Mouse (Mus musculus): Measurements from ENCODE around the gene Slc25a20. TPM values are rescaled to one million over a fixed set of nuclear protein-coding genes. Genes with fewer than 3 reads are reported as not detected.
A peak's percentile ranks its signal among the peaks of the same experiment; 100 is the strongest.

The Slc25a20 gene
- polyA plus RNA-seq, 1 experiment = 27.7 TPM

- peak overlapping the region; percentile 86 for H3K4me2 ChIP-seq (ENCODE audit: low read depth)
- H3K79me2 ChIP-seq (ENCODE audit: control insufficient read depth, insufficient read depth) = no peaks in the 10 kb centered on the region
- peak overlapping the region; percentile 38 for H3K4me3 ChIP-seq
- no peaks in the 10 kb centered on the region for H3K27me3 ChIP-seq (ENCODE audit: control insufficient read depth, insufficient read depth, insufficient read length)
- H3K36me3 ChIP-seq (ENCODE audit: control insufficient read depth, insufficient read depth) = no peaks in the 10 kb centered on the region
- TF ChIP-seq TCF12 (IDR thresholded peaks at IDR 0.05; ENCODE audit: insufficient read depth, poor library complexity, severe bottlenecking) (no peak), MYOG (IDR thresholded peaks at IDR 0.05; ENCODE audit: control insufficient read depth in 1 of 3, insufficient read depth in 1 of 3, insufficient read length in 2 of 3, low read depth in 2 of 3) (no peak), CEBPB (IDR thresholded peaks at IDR 0.05; ENCODE audit: insufficient read depth, poor library complexity, severe bottlenecking) (no peak), POLR2AphosphoS2 (IDR thresholded peaks at IDR 0.05; ENCODE audit: insufficient read length, low read depth) (no peak), POLR2A (IDR thresholded peaks at IDR 0.05; ENCODE audit: insufficient read length, low read depth) (no peak), MYOD1 (IDR thresholded peaks at IDR 0.05; ENCODE audit: control insufficient read depth in 1 of 3, insufficient read length in 2 of 3, low read depth in 2 of 3) (no peak), REST (IDR thresholded peaks at IDR 0.05; ENCODE audit: insufficient read depth, insufficient read length) (no peak), E2F4 (IDR thresholded peaks at IDR 0.05; ENCODE audit: insufficient read depth) (no peak), TCF3 (IDR thresholded peaks at IDR 0.05; ENCODE audit: insufficient read length, low read depth) (no peak), SRF (IDR thresholded peaks at IDR 0.05; ENCODE audit: control insufficient read depth, insufficient read length, low read depth) (no peak), USF1 (IDR thresholded peaks at IDR 0.05; ENCODE audit: low read depth) (no peak), MAX (IDR thresholded peaks at IDR 0.05; ENCODE audit: low read depth) (no peak)
- no peak overlapping the region for H3ac ChIP-seq (ENCODE audit: control insufficient read depth, insufficient read length)
These were observed 772 bp downstream of the Slc25a20 start for GRCm38 (mm10) chr9:108662660-108663059.

GRCm38 (mm10) chr9:108669875-108670274, 8.0 kb downstream of the Slc25a20 start:
- Histone ChIP-seq H3K4me3 (no peak overlapping the region), H3K27me3 (ENCODE audit: control insufficient read depth, insufficient read depth, insufficient read length) (no peaks in the 10 kb centered on the region), H3K36me3 (ENCODE audit: control insufficient read depth, insufficient read depth) (no peaks in the 10 kb centered on the region), H3ac (ENCODE audit: control insufficient read depth, insufficient read length) (no peak overlapping the region), H3K79me2 (ENCODE audit: control insufficient read depth, insufficient read depth) (no peaks in the 10 kb centered on the region), H3K4me2 (ENCODE audit: low read depth) (no peak overlapping the region)
- TF ChIP-seq REST (IDR thresholded peaks at IDR 0.05; ENCODE audit: insufficient read depth, insufficient read length) (no peak), MAX (IDR thresholded peaks at IDR 0.05; ENCODE audit: low read depth) (no peak), POLR2AphosphoS2 (IDR thresholded peaks at IDR 0.05; ENCODE audit: insufficient read length, low read depth) (no peak), POLR2A (IDR thresholded peaks at IDR 0.05; ENCODE audit: insufficient read length, low read depth) (no peak), TCF12 (IDR thresholded peaks at IDR 0.05; ENCODE audit: insufficient read depth, poor library complexity, severe bottlenecking) (no peak), TCF3 (IDR thresholded peaks at IDR 0.05; ENCODE audit: insufficient read length, low read depth) (no peak), E2F4 (IDR thresholded peaks at IDR 0.05; ENCODE audit: insufficient read depth) (no peak), MYOG (IDR thresholded peaks at IDR 0.05; ENCODE audit: control insufficient read depth in 1 of 3, insufficient read depth in 1 of 3, insufficient read length in 2 of 3, low read depth in 2 of 3) (no peak), CEBPB (IDR thresholded peaks at IDR 0.05; ENCODE audit: insufficient read depth, poor library complexity, severe bottlenecking) (no peak), MYOD1 (IDR thresholded peaks at IDR 0.05; ENCODE audit: control insufficient read depth in 1 of 3, insufficient read length in 2 of 3, low read depth in 2 of 3) (no peak)

- no peak for TF ChIP-seq TCF3 (IDR thresholded peaks at IDR 0.05; ENCODE audit: insufficient read length, low read depth)
- TF ChIP-seq MYOD1 (IDR thresholded peaks at IDR 0.05; ENCODE audit: control insufficient read depth in 1 of 3, insufficient read length in 2 of 3, low read depth in 2 of 3) = no peak
- TF ChIP-seq REST (IDR thresholded peaks at IDR 0.05; ENCODE audit: insufficient read depth, insufficient read length) = no peak
- no peak for TF ChIP-seq POLR2A (IDR thresholded peaks at IDR 0.05; ENCODE audit: insufficient read length, low read depth)
- TF ChIP-seq MAX (IDR thresholded peaks at IDR 0.05; ENCODE audit: low read depth) = no peak
- no peak for TF ChIP-seq TCF12 (IDR thresholded peaks at IDR 0.05; ENCODE audit: insufficient read depth, poor library complexity, severe bottlenecking)
- TF ChIP-seq MYOG (IDR thresholded peaks at IDR 0.05; ENCODE audit: control insufficient read depth in 1 of 3, insufficient read depth in 1 of 3, insufficient read length in 2 of 3, low read depth in 2 of 3) = no peak
- no peak for TF ChIP-seq USF1 (IDR thresholded peaks at IDR 0.05; ENCODE audit: low read depth)
- TF ChIP-seq CEBPB (IDR thresholded peaks at IDR 0.05; ENCODE audit: insufficient read depth, poor library complexity, severe bottlenecking) = no peak
- TF ChIP-seq E2F4 (IDR thresholded peaks at IDR 0.05; ENCODE audit: insufficient read depth) = no peak
- TF ChIP-seq SRF (IDR thresholded peaks at IDR 0.05; ENCODE audit: control insufficient read depth, insufficient read length, low read depth) = no peak
- TF ChIP-seq POLR2AphosphoS2 (IDR thresholded peaks at IDR 0.05; ENCODE audit: insufficient read length, low read depth) = no peak
- H3ac ChIP-seq (ENCODE audit: control insufficient read depth, insufficient read length) = no peak overlapping the region
- H3K4me2 ChIP-seq (ENCODE audit: low read depth) = no peak overlapping the region
- H3K79me2 ChIP-seq (ENCODE audit: control insufficient read depth, insufficient read depth) = no peaks in the 10 kb centered on the region
- H3K36me3 ChIP-seq (ENCODE audit: control insufficient read depth, insufficient read depth) = no peaks in the 10 kb centered on the region
- H3K27me3 ChIP-seq (ENCODE audit: control insufficient read depth, insufficient read depth, insufficient read length) = no peaks in the 10 kb centered on the region
- H3K4me3 ChIP-seq = no peak overlapping the region
These were observed 11.3 kb downstream of the Slc25a20 start for GRCm38 (mm10) chr9:108673151-108673550.

- Histone ChIP-seq H3K4me3 (no peak overlapping the region), H3K27me3 (ENCODE audit: control insufficient read depth, insufficient read depth, insufficient read length) (no peaks in the 10 kb centered on the region), H3K4me2 (ENCODE audit: low read depth) (no peak overlapping the region), H3K36me3 (ENCODE audit: control insufficient read depth, insufficient read depth) (no peaks in the 10 kb centered on the region), H3ac (ENCODE audit: control insufficient read depth, insufficient read length) (no peak overlapping the region), H3K79me2 (ENCODE audit: control insufficient read depth, insufficient read depth) (no peaks in the 10 kb centered on the region)
- no peak for TF ChIP-seq REST (IDR thresholded peaks at IDR 0.05; ENCODE audit: insufficient read depth, insufficient read length)
- TF ChIP-seq MAX (IDR thresholded peaks at IDR 0.05; ENCODE audit: low read depth) = no peak
- TF ChIP-seq USF1 (IDR thresholded peaks at IDR 0.05; ENCODE audit: low read depth) = no peak
- no peak for TF ChIP-seq TCF12 (IDR thresholded peaks at IDR 0.05; ENCODE audit: insufficient read depth, poor library complexity, severe bottlenecking)
- TF ChIP-seq POLR2AphosphoS2 (IDR thresholded peaks at IDR 0.05; ENCODE audit: insufficient read length, low read depth) = no peak
- no peak for TF ChIP-seq POLR2A (IDR thresholded peaks at IDR 0.05; ENCODE audit: insufficient read length, low read depth)
- no peak for TF ChIP-seq MYOD1 (IDR thresholded peaks at IDR 0.05; ENCODE audit: control insufficient read depth in 1 of 3, insufficient read length in 2 of 3, low read depth in 2 of 3)
- no peak for TF ChIP-seq MYOG (IDR thresholded peaks at IDR 0.05; ENCODE audit: control insufficient read depth in 1 of 3, insufficient read depth in 1 of 3, insufficient read length in 2 of 3, low read depth in 2 of 3)
- TF ChIP-seq TCF3 (IDR thresholded peaks at IDR 0.05; ENCODE audit: insufficient read length, low read depth) = no peak
- TF ChIP-seq E2F4 (IDR thresholded peaks at IDR 0.05; ENCODE audit: insufficient read depth) = no peak
- TF ChIP-seq CEBPB (IDR thresholded peaks at IDR 0.05; ENCODE audit: insufficient read depth, poor library complexity, severe bottlenecking) = no peak
- no peak for TF ChIP-seq SRF (IDR thresholded peaks at IDR 0.05; ENCODE audit: control insufficient read depth, insufficient read length, low read depth)
These were observed 18.1 kb downstream of the Slc25a20 start for GRCm38 (mm10) chr9:108680026-108680425.

Data from myocyte (in vitro differentiated cells).